Mouse (Mus musculus) heart, embryonic 16.5 days (tissue): Measurements from ENCODE around the gene Btbd19. TPM values are rescaled to one million over a fixed set of nuclear protein-coding genes. Genes with fewer than 3 reads are reported as not detected.

ENCODE experiments used
- ATAC-seq: fragments of 200-750 bp; cut with Nextera tagmentation; replicated peaks from 2 replicates; pipeline ENCODE4 v1.8.0; 2017; ENCODE audit warnings: moderate number of reproducible peaks; ENCODE audit not compliant: insufficient read depth, low FRiP score; ENCODE audit errors: extremely low read depth
- H3K27ac ChIP-seq: fragments of 300-500 bp; sonication (generic); 2 replicates; pipeline ENCODE4 v1.5.1; 2014; ENCODE audit warnings: mild to moderate bottlenecking, low read length, control low read depth, moderate library complexity
- H3K27me3 ChIP-seq: fragments of 300-500 bp; sonication (generic); 2 replicates; pipeline ENCODE4 v1.6.1; 2014; ENCODE audit warnings: low read length, mixed read lengths; ENCODE audit not compliant: control insufficient read depth, insufficient read depth
- H3K36me3 ChIP-seq: fragments of 300-500 bp; sonication (generic); 2 replicates; pipeline ENCODE4 v1.6.1; 2014; ENCODE audit not compliant: control insufficient read depth, insufficient read depth
- H3K4me1 ChIP-seq: fragments of 300-500 bp; sonication (generic); 2 replicates; pipeline ENCODE4 v1.6.1; 2014; ENCODE audit warnings: low read length, mixed read lengths; ENCODE audit not compliant: control insufficient read depth, insufficient read depth
- H3K4me2 ChIP-seq: fragments of 300-500 bp; sonication (generic); 2 replicates; pipeline ENCODE4 v1.6.1; 2014; ENCODE audit warnings: low read depth, mild to moderate bottlenecking, control low read depth, low read length
- H3K4me3 ChIP-seq: fragments of 300-500 bp; sonication (generic); 2 replicates; pipeline ENCODE4 v1.5.1; 2014; ENCODE audit warnings: mild to moderate bottlenecking, control low read depth, low read length
- H3K9ac ChIP-seq: fragments of 300-500 bp; sonication (generic); 2 replicates; pipeline ENCODE4 v1.6.1; 2014; ENCODE audit warnings: low read length, control low read depth
- H3K9me3 ChIP-seq: fragments of 300-500 bp; sonication (generic); replicated peaks from 2 replicates; pipeline ENCODE4 v1.6.1; 2016; ENCODE audit warnings: low read length; ENCODE audit not compliant: control insufficient read depth
- WGBS: fragments of 180-500 bp; shearing (Covaris S2); extraction: QIAGEN DNeasy Blood & Tissue Kit; methylation state at CpG from one replicate; pipeline ENCODE4 v1.1.7; 2014; 5-methylcytosine and 5-hydroxymethylcytosine counted together
- polyA plus RNA-seq: library from polyadenylated mRNA; unstranded; fragments of >200 nt; fragmentation: Nextera tagmentation; extraction: Ambion mirVana; gene quantifications from 2 replicates; pipeline ENCODE4 v1.2.1, GENCODE M21; 2015

Gene Btbd19
- polyA plus RNA-seq, 1 experiment from 2014 or later = 4.6 TPM

GRCm38 (mm10) chr4:117131198-117131597 lies 5.7 kb upstream of the Btbd19 start:
- H3K4me1 ChIP-seq = peaks cover 6% of the 10 kb centered on the region
- peaks cover 4% of the 10 kb centered on the region; the same call in 1 of the 2 replicates for H3K36me3 ChIP-seq
- peaks cover 15% of the 10 kb centered on the region for H3K27me3 ChIP-seq
- no peak for ATAC-seq
- H3K27ac ChIP-seq = no peak overlapping the region
- no peak overlapping the region for H3K4me2 ChIP-seq
- H3K9ac ChIP-seq = no peak overlapping the region
- 72% methylated on average over 6 of the region's 6 CpGs for WGBS
- H3K9me3 ChIP-seq = no peaks in the 10 kb centered on the region
- no peak overlapping the region for H3K4me3 ChIP-seq

- no peak for ATAC-seq
- Histone ChIP-seq H3K9me3 (no peaks in the 10 kb centered on the region), H3K4me3 (no peak overlapping the region), H3K4me2 (no peak overlapping the region), H3K27me3 (peaks cover 15% of the 10 kb centered on the region), H3K9ac (no peak overlapping the region), H3K36me3 (peaks cover 4% of the 10 kb centered on the region; the same call in 1 of the 2 replicates), H3K4me1 (peaks cover 8% of the 10 kb centered on the region), H3K27ac (no peak overlapping the region)
- WGBS = 77% methylated on average over 6 of the region's 6 CpGs
These were observed 5.3 kb upstream of the Btbd19 start for GRCm38 (mm10) chr4:117130790-117131189.

GRCm38 (mm10) chr4:117127991-117128686 lies 2.6 kb upstream of the Btbd19 start:
- Histone ChIP-seq H3K9ac (no peak overlapping the region), H3K36me3 (peaks cover 4% of the 10 kb centered on the region; the same call in 1 of the 2 replicates), H3K27me3 (peaks cover 13% of the 10 kb centered on the region), H3K27ac (no peak overlapping the region), H3K4me3 (no peak overlapping the region), H3K4me1 (peaks cover 19% of the 10 kb centered on the region), H3K4me2 (no peak overlapping the region), H3K9me3 (no peaks in the 10 kb centered on the region)
- no peak for ATAC-seq
- WGBS = 88% methylated on average over 33 of the region's 33 CpGs

- Histone ChIP-seq H3K27ac (peak within 1 kb of the TSS; percentile 94), H3K4me3 (no peak within 1 kb of the TSS), H3K9ac (peak within 1 kb of the TSS; percentile 62), H3K9me3 (no peaks in the 10 kb centered on the region), H3K27me3 (peaks cover 4% of the 10 kb centered on the region; the same call in 1 of the 2 replicates), H3K36me3 (peaks cover 4% of the 10 kb centered on the region; the same call in 1 of the 2 replicates), H3K4me1 (peaks cover 19% of the 10 kb centered on the region), H3K4me2 (peak within 1 kb of the TSS; percentile 40; the same call in 1 of the 2 replicates)
- no peak for ATAC-seq
- 77% methylated on average over 9 of the region's 9 CpGs for WGBS
These were observed 1.3 kb upstream of the Btbd19 start, which contains the start of gene Tctex1d4 for GRCm38 (mm10) chr4:117126675-117127290. TSS of gene Tctex1d4 (plus strand) at chr4:117126794.

GRCm38 (mm10) chr4:117125910-117126674 lies 567 bp upstream of the Btbd19 start:
- Histone ChIP-seq H3K9ac (peak overlapping the region; percentile 62), H3K9me3 (no peaks in the 10 kb centered on the region), H3K27ac (peak overlapping the region; percentile 94), H3K4me1 (peaks cover 21% of the 10 kb centered on the region), H3K36me3 (peaks cover 4% of the 10 kb centered on the region; the same call in 1 of the 2 replicates), H3K27me3 (no peaks in the 10 kb centered on the region; the same call in 1 of the 2 replicates), H3K4me2 (peak overlapping the region; percentile 40; the same call in 1 of the 2 replicates), H3K4me3 (no peak overlapping the region)
- peak; percentile 77 for ATAC-seq
- 41% methylated on average over 15 of the region's 15 CpGs for WGBS

- WGBS = 43% methylated on average over 14 of the region's 14 CpGs
- no peaks in the 10 kb centered on the region for H3K9me3 ChIP-seq
- H3K9ac ChIP-seq = peak overlapping the region; percentile 62
- H3K27ac ChIP-seq = peak overlapping the region; percentile 94
- peak overlapping the region; percentile 4; the same call in 1 of the 2 replicates for H3K4me3 ChIP-seq
- ATAC-seq = no peak
- H3K4me1 ChIP-seq = peaks cover 25% of the 10 kb centered on the region
- H3K27me3 ChIP-seq = no peaks in the 10 kb centered on the region; the same call in 1 of the 2 replicates
- H3K4me2 ChIP-seq = peak overlapping the region; percentile 40
- peaks cover 4% of the 10 kb centered on the region; the same call in 1 of the 2 replicates for H3K36me3 ChIP-seq
These were observed 792 bp downstream of the Btbd19 start for GRCm38 (mm10) chr4:117124518-117125347.

GRCm38 (mm10) chr4:117124218-117124517 lies 1.4 kb downstream of the Btbd19 start:
- no peak for ATAC-seq
- Histone ChIP-seq H3K9ac (no peak overlapping the region), H3K27ac (no peak overlapping the region), H3K27me3 (no peaks in the 10 kb centered on the region), H3K4me3 (no peak overlapping the region), H3K36me3 (peaks cover 4% of the 10 kb centered on the region; the same call in 1 of the 2 replicates), H3K4me2 (no peak overlapping the region), H3K9me3 (no peaks in the 10 kb centered on the region), H3K4me1 (peaks cover 26% of the 10 kb centered on the region)
- 64% methylated on average over 3 of the region's 3 CpGs for WGBS

GRCm38 (mm10) chr4:117123546-117124217 lies 1.8 kb downstream of the Btbd19 start:
- WGBS = 74% methylated on average over 7 of the region's 9 CpGs
- no peak for ATAC-seq
- H3K4me2 ChIP-seq = no peak overlapping the region
- H3K4me3 ChIP-seq = no peak overlapping the region
- H3K36me3 ChIP-seq = peaks cover 4% of the 10 kb centered on the region; the same call in 1 of the 2 replicates
- no peaks in the 10 kb centered on the region for H3K27me3 ChIP-seq
- no peak overlapping the region for H3K9ac ChIP-seq
- H3K4me1 ChIP-seq = peaks cover 26% of the 10 kb centered on the region
- no peaks in the 10 kb centered on the region for H3K9me3 ChIP-seq
- H3K27ac ChIP-seq = no peak overlapping the region
